In genomic region chr4:148593996-148594395, GRCm38 (mm10) we compare ENCODE assay signal across 13 mouse cellular contexts. TPM values are rescaled to one million over a fixed set of nuclear protein-coding genes. Genes with fewer than 3 reads are reported as not detected.
"Had no signal": no experiment of that assay in that cellular context is flagged by ENCODE, and none has a peak within 500 bp of the region (broad histone marks: within the 10 kb centered on the region; RNA-seq: fewer than 3 reads in every experiment).

No protein-coding gene starts in this region.

- H3K9me3 ChIP-seq: midbrain, embryonic 15.5 days; neural tube, embryonic 12.5 days had no signal

- ATAC-seq: midbrain, embryonic 15.5 days had no signal

- H3K4me3 ChIP-seq: left cerebral cortex, adult 2 months; midbrain, embryonic 15.5 days; neural tube, embryonic 12.5 days had no signal

- H3K9ac ChIP-seq: liver, embryonic 14.5 days; lung, embryonic 14.5 days; midbrain, embryonic 15.5 days had no signal

- H3K4me2 ChIP-seq: midbrain, embryonic 15.5 days had no signal

- H3K27me3 ChIP-seq: midbrain, embryonic 15.5 days; neural tube, embryonic 12.5 days had no signal

- H3K27ac ChIP-seq: left cerebral cortex, adult 2 months; liver, embryonic 14.5 days; midbrain, embryonic 10.5 days; midbrain, embryonic 15.5 days; neural tube, embryonic 12.5 days; stomach, postnatal 0 days had no signal

- DNase-seq: kidney, postnatal 25 days; lung, embryonic 14.5 days; lung, postnatal 10 days; thymus, postnatal 4 days had no signal

RNA-seq across cellular contexts. Expression of gene Gm572, which starts 49.1 kb away (rescaled TPM):
- total RNA-seq: layer of hippocampus, postnatal 25 days; left cerebral cortex, adult 2 months; monocyte, adult 5-6 weeks had no signal
- polyA plus RNA-seq: kidney, embryonic 16.5 days; liver, embryonic 14.5 days; lung, embryonic 14.5 days; midbrain, embryonic 15.5 days; neural tube, embryonic 12.5 days had no signal
